Mouse (Mus musculus): Measurements from ENCODE around the gene Cutc. TPM values are rescaled to one million over a fixed set of nuclear protein-coding genes. Genes with fewer than 3 reads are reported as not detected.

The Cutc gene
- total RNA-seq, 1 experiment from 2014 or later = 20.9 TPM

Other genes starting within 250 kb of the Cutc start
- gene Got1, start 228.4 kb upstream of the Cutc start, total RNA-seq (2017) = 8.7 and 12.5 TPM in 2 replicates
- gene Nkx2-3, start 140.7 kb upstream of the Cutc start, total RNA-seq (2017) = 28.7 and 29.7 TPM in 2 replicates
- 44.4 and 47.1 TPM in 2 replicates for gene Slc25a28, start 78.1 kb upstream of the Cutc start, total RNA-seq (2017)
- gene Entpd7, start 63.3 kb upstream of the Cutc start, total RNA-seq (2017) = 3.8 and 5.4 TPM in 2 replicates
- gene Cox15, start within 50 bp of the Cutc start, total RNA-seq (2017) = 14.4 and 15.1 TPM in 2 replicates
- gene Abcc2, start 29.2 kb downstream of the Cutc start, total RNA-seq (2017) = 0.88 TPM in 1 of 2 replicates, not detected in the other
- gene Dnmbp, start 187.2 kb downstream of the Cutc start, total RNA-seq (2017) = 17.4 and 20.1 TPM in 2 replicates
- not detected in 2 replicates for gene Cpn1, start 233.6 kb downstream of the Cutc start, total RNA-seq (2017)